Mouse (Mus musculus) lung, postnatal 25 days (tissue): ENCODE data around the gene D930007J09Rik.

Experiments
- DNase-seq: peaks from one replicate; pipeline ENCODE4 v3.0.0; 2022; ENCODE audit warnings: low spot score

Gene D930007J09Rik

GRCm38 (mm10) chr13:32802259-32803081 lies at the start of gene D930007J09Rik:
Gene D930007J09Rik, minus strand, starts transcription at chr13:32802849.
- DNase-seq, result peak; percentile 14

- peak; percentile 53 for DNase-seq
Measured at GRCm38 (mm10) chr13:32851967-32852366, 49.3 kb upstream of the D930007J09Rik start.

GRCm38 (mm10) chr13:32850668-32851404 lies 48.2 kb upstream of the D930007J09Rik start, which contains the start of gene Serpinb1a:
Gene Serpinb1a, minus strand, starts transcription at chr13:32851185.
- peak; percentile 86 for DNase-seq

GRCm38 (mm10) chr13:32850156-32850555 lies 47.5 kb upstream of the D930007J09Rik start:
- DNase-seq, result no peak

GRCm38 (mm10) chr13:32849531-32850123 lies 47.0 kb upstream of the D930007J09Rik start:
- no peak for DNase-seq

GRCm38 (mm10) chr13:32849092-32849491 lies 46.4 kb upstream of the D930007J09Rik start:
- DNase-seq, result peak; percentile 23

GRCm38 (mm10) chr13:32846221-32846620 lies 43.6 kb upstream of the D930007J09Rik start:
- DNase-seq, result no peak

GRCm38 (mm10) chr13:32841349-32841748 lies 38.7 kb upstream of the D930007J09Rik start:
- no peak for DNase-seq

- no peak for DNase-seq
Measured at GRCm38 (mm10) chr13:32839314-32839713, 36.7 kb upstream of the D930007J09Rik start.

- DNase-seq, result no peak
Measured at GRCm38 (mm10) chr13:32834513-32834912, 31.9 kb upstream of the D930007J09Rik start.

- DNase-seq, result no peak
Measured at GRCm38 (mm10) chr13:32833237-32833636, 30.6 kb upstream of the D930007J09Rik start.

GRCm38 (mm10) chr13:32832776-32833175 lies 30.1 kb upstream of the D930007J09Rik start:
- no peak for DNase-seq

- DNase-seq, result peak; percentile 64
Measured at GRCm38 (mm10) chr13:32831505-32832273, 29.0 kb upstream of the D930007J09Rik start.

GRCm38 (mm10) chr13:32828886-32829285 lies 26.2 kb upstream of the D930007J09Rik start:
- DNase-seq, result no peak

- DNase-seq, result peak; percentile 59
Measured at GRCm38 (mm10) chr13:32827951-32828350, 25.3 kb upstream of the D930007J09Rik start.

GRCm38 (mm10) chr13:32827111-32827822 lies 24.6 kb upstream of the D930007J09Rik start:
- DNase-seq, result no peak

GRCm38 (mm10) chr13:32825546-32825945 lies 22.9 kb upstream of the D930007J09Rik start:
- no peak for DNase-seq

- no peak for DNase-seq
Measured at GRCm38 (mm10) chr13:32824377-32825330, 22.0 kb upstream of the D930007J09Rik start.

GRCm38 (mm10) chr13:32823126-32823525 lies 20.5 kb upstream of the D930007J09Rik start:
- no peak for DNase-seq

GRCm38 (mm10) chr13:32821671-32822070 lies 19.0 kb upstream of the D930007J09Rik start:
- DNase-seq, result no peak
